Mouse (Mus musculus): ENCODE results near the gene Kcnj16. TPM values are rescaled to one million over a fixed set of nuclear protein-coding genes. Genes with fewer than 3 reads are reported as not detected.

Kcnj16 gene
- polyA plus RNA-seq, 1 experiment from 2014 or later, result 1.8 TPM

- Histone ChIP-seq H3K9me3 (replicated peaks; ENCODE audit: control insufficient read depth, low read length, poor library complexity, severe bottlenecking) (no peaks in the 10 kb centered on the region), H3K4me3 (ENCODE audit: low read depth, low read length) (no peak overlapping the region), H3K9ac (ENCODE audit: low read depth, low read length) (no peak overlapping the region), H3K27ac (ENCODE audit: low read length) (no peak overlapping the region), H3K36me3 (ENCODE audit: control insufficient read depth, insufficient read depth, low read length) (no peaks in the 10 kb centered on the region), H3K4me1 (ENCODE audit: control insufficient read depth, insufficient read depth, low read length) (no peaks in the 10 kb centered on the region), H3K4me2 (ENCODE audit: low read length) (no peak overlapping the region), H3K27me3 (ENCODE audit: control insufficient read depth, insufficient read depth, low read depth, low read length) (no peaks in the 10 kb centered on the region)
- 54% methylated on average over 5 of the region's 5 CpGs for WGBS
- no peak for ATAC-seq
Observed at GRCm38 (mm10) chr11:111042175-111042574, 74.3 kb downstream of the Kcnj16 start.

DNA sequence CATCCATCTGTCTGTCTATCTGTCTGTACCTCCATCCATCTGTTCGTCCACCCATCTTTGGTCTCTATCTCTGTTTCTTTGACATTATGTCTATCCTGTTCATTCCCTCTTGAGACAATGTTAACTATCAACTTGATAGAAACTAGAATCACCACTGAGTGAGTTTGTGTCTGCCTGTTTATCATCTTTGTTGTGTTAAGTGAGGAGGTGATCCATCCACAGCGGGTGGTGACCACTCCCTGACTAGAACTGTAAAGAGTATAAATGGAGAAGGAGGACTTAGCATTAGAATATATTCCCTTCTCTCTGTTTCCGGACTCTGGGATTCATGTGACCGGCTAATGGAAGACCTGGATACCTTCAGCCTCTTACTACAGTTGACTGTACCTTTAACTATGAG is 75.5 kb downstream of the Kcnj16 start:
- Histone ChIP-seq H3K4me3 (ENCODE audit: low read depth, low read length) (no peak overlapping the region), H3K9ac (ENCODE audit: low read depth, low read length) (no peak overlapping the region), H3K4me2 (ENCODE audit: low read length) (no peak overlapping the region), H3K27me3 (ENCODE audit: control insufficient read depth, insufficient read depth, low read depth, low read length) (no peaks in the 10 kb centered on the region), H3K9me3 (replicated peaks; ENCODE audit: control insufficient read depth, low read length, poor library complexity, severe bottlenecking) (no peaks in the 10 kb centered on the region), H3K27ac (ENCODE audit: low read length) (no peak overlapping the region), H3K4me1 (ENCODE audit: control insufficient read depth, insufficient read depth, low read length) (no peaks in the 10 kb centered on the region), H3K36me3 (ENCODE audit: control insufficient read depth, insufficient read depth, low read length) (no peaks in the 10 kb centered on the region)
- ATAC-seq, result no peak
- WGBS, result 87% methylated on average over 4 of the region's 4 CpGs

- no peaks in the 10 kb centered on the region for H3K9me3 ChIP-seq (replicated peaks; ENCODE audit: control insufficient read depth, low read length, poor library complexity, severe bottlenecking)
- WGBS, result 91% methylated on average over 3 of the region's 3 CpGs
- no peak overlapping the region for H3K27ac ChIP-seq (ENCODE audit: low read length)
- no peaks in the 10 kb centered on the region for H3K27me3 ChIP-seq (ENCODE audit: control insufficient read depth, insufficient read depth, low read depth, low read length)
- ATAC-seq, result no peak
- no peak overlapping the region for H3K4me3 ChIP-seq (ENCODE audit: low read depth, low read length)
- no peaks in the 10 kb centered on the region for H3K4me1 ChIP-seq (ENCODE audit: control insufficient read depth, insufficient read depth, low read length)
- no peak overlapping the region for H3K4me2 ChIP-seq (ENCODE audit: low read length)
- no peaks in the 10 kb centered on the region for H3K36me3 ChIP-seq (ENCODE audit: control insufficient read depth, insufficient read depth, low read length)
- H3K9ac ChIP-seq (ENCODE audit: low read depth, low read length), result no peak overlapping the region
Observed at GRCm38 (mm10) chr11:111054252-111054651, 86.4 kb downstream of the Kcnj16 start.

DNA sequence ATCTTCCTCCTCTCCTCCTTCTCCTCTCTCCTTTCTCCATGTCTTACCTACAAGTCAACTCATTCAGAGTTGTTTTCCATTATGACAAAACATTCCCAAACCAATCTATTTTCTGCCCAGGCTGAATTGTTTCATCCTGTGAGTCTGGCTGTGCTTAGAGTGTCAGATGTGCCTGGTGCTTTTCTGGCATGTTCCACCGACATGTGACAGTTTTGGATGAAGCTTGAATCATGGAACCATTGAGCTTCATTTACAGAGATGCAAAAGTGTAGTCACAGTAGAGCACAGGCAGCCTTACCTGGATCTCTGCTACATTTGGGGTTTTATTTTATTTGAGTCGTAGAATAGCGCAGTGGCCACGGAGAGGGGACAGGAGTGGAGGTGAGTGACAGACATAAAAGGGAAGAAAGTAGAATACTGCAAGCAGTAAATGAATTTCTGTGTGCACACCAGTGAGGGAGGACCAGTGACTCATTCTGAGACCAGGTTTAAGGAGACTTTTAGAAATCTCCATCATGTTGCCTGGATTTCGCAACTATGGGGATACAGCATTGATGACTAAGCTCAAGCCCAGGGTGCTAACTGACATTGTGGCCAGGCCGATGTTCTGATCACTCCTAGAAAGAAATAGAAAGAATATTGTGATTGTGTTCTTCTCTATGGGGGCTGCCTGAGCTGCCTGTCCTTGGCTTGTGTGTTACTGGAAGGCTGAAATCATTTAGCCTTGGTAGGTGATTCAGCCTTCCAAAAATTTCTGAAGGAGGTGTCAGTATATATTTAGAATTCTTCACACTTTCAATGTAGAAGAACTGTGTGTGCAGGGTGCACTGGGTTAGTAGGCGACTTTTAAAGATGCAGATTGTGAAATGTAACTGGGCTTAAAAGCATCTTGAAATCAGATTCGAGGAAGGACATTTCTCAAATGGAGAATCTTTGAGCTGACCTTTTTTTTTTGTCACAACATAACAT is 87.3 kb downstream of the Kcnj16 start:
- 90% methylated on average over 8 of the region's 8 CpGs for WGBS
- Histone ChIP-seq H3K27me3 (ENCODE audit: control insufficient read depth, insufficient read depth, low read depth, low read length) (no peaks in the 10 kb centered on the region), H3K4me2 (ENCODE audit: low read length) (no peak overlapping the region), H3K4me3 (ENCODE audit: low read depth, low read length) (no peak overlapping the region), H3K9me3 (replicated peaks; ENCODE audit: control insufficient read depth, low read length, poor library complexity, severe bottlenecking) (no peaks in the 10 kb centered on the region), H3K4me1 (ENCODE audit: control insufficient read depth, insufficient read depth, low read length) (no peaks in the 10 kb centered on the region), H3K9ac (ENCODE audit: low read depth, low read length) (no peak overlapping the region), H3K36me3 (ENCODE audit: control insufficient read depth, insufficient read depth, low read length) (no peaks in the 10 kb centered on the region), H3K27ac (ENCODE audit: low read length) (no peak overlapping the region)
- no peak for ATAC-seq

DNA sequence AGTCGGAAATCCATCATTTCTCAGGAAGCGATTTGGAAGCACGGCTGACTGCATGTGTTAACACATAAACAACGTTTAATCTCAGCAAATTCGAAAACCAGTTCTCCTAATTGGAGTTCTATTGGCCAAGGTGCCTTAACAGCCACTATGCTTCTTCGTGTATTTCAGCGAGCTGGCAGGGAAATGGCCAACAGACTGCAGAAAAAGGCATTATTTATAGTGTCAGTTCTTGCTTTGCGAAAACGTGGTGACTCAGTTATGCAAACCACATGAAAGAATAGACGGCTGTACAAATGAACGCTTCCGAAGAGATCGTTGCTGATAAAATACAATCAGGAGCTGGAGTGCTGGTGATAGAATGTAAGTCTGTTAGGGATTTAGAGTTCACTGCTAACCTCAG is 88.2 kb downstream of the Kcnj16 start:
- Histone ChIP-seq H3K4me3 (ENCODE audit: low read depth, low read length) (no peak overlapping the region), H3K9me3 (replicated peaks; ENCODE audit: control insufficient read depth, low read length, poor library complexity, severe bottlenecking) (no peaks in the 10 kb centered on the region), H3K4me2 (ENCODE audit: low read length) (no peak overlapping the region), H3K4me1 (ENCODE audit: control insufficient read depth, insufficient read depth, low read length) (no peaks in the 10 kb centered on the region), H3K9ac (ENCODE audit: low read depth, low read length) (no peak overlapping the region), H3K27ac (ENCODE audit: low read length) (no peak overlapping the region), H3K36me3 (ENCODE audit: control insufficient read depth, insufficient read depth, low read length) (no peaks in the 10 kb centered on the region), H3K27me3 (ENCODE audit: control insufficient read depth, insufficient read depth, low read depth, low read length) (no peaks in the 10 kb centered on the region)
- no peak for ATAC-seq
- WGBS, result 80% methylated on average over 13 of the region's 13 CpGs

DNA sequence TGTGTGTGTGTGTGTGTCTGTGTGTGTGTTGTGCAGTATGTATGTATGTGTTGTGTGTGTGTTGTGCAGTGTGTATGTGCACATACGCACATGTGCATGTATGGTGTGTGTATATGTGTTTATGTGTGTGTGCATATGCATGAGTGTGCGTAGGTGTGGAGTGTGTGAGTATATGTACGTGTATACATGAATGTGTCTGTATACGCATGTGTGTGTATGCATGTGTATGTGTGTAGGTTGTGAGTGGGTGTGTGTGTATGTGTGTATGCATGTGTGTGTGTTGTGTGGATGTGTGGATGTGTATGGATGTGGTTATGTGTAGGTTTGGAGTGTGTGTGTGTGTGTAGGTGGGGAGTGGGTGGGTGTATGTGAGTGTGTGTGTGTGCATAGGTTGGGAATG is 89.6 kb downstream of the Kcnj16 start:
- Histone ChIP-seq H3K4me1 (ENCODE audit: control insufficient read depth, insufficient read depth, low read length) (no peaks in the 10 kb centered on the region), H3K4me3 (ENCODE audit: low read depth, low read length) (no peak overlapping the region), H3K36me3 (ENCODE audit: control insufficient read depth, insufficient read depth, low read length) (no peaks in the 10 kb centered on the region), H3K9me3 (replicated peaks; ENCODE audit: control insufficient read depth, low read length, poor library complexity, severe bottlenecking) (no peaks in the 10 kb centered on the region), H3K27me3 (ENCODE audit: control insufficient read depth, insufficient read depth, low read depth, low read length) (no peaks in the 10 kb centered on the region), H3K27ac (ENCODE audit: low read length) (no peak overlapping the region), H3K9ac (ENCODE audit: low read depth, low read length) (no peak overlapping the region), H3K4me2 (ENCODE audit: low read length) (no peak overlapping the region)
- 97% methylated on average over 4 of the region's 4 CpGs for whole genome bisulfite sequencing
- ATAC-seq, result no peak

- Histone ChIP-seq H3K27ac (ENCODE audit: low read length) (no peak overlapping the region), H3K9ac (ENCODE audit: low read depth, low read length) (no peak overlapping the region), H3K4me2 (ENCODE audit: low read length) (no peak overlapping the region), H3K4me3 (ENCODE audit: low read depth, low read length) (no peak overlapping the region), H3K27me3 (ENCODE audit: control insufficient read depth, insufficient read depth, low read depth, low read length) (no peaks in the 10 kb centered on the region), H3K4me1 (ENCODE audit: control insufficient read depth, insufficient read depth, low read length) (no peaks in the 10 kb centered on the region; the same call in 1 of the 2 replicates), H3K36me3 (ENCODE audit: control insufficient read depth, insufficient read depth, low read length) (no peaks in the 10 kb centered on the region), H3K9me3 (replicated peaks; ENCODE audit: control insufficient read depth, low read length, poor library complexity, severe bottlenecking) (no peaks in the 10 kb centered on the region)
- no peak for ATAC-seq
Observed at GRCm38 (mm10) chr11:111059440-111059839, 91.6 kb downstream of the Kcnj16 start.

DNA sequence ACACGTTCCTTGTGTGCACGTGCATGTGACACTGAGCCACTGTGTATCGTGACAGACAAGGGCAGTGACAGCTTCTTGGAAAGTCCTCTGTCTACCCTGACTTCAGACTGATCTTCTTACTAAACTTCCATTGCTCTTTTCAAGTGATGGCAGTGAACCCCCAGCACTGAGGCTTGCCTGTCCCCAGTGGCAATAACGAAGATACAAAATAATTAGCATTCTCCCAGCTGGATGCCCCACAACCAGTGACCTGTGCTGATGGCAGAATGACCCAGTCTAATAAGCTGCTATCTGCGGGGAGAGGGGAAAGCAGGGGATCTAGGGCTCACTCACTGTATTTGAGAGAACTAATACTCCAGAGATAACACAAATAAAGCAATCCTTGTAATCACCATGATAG is 92.4 kb downstream of the Kcnj16 start:
- Histone ChIP-seq H3K9me3 (replicated peaks; ENCODE audit: control insufficient read depth, low read length, poor library complexity, severe bottlenecking) (no peaks in the 10 kb centered on the region), H3K4me1 (ENCODE audit: control insufficient read depth, insufficient read depth, low read length) (no peaks in the 10 kb centered on the region; the same call in 1 of the 2 replicates), H3K27ac (ENCODE audit: low read length) (no peak overlapping the region), H3K4me3 (ENCODE audit: low read depth, low read length) (no peak overlapping the region), H3K36me3 (ENCODE audit: control insufficient read depth, insufficient read depth, low read length) (no peaks in the 10 kb centered on the region), H3K27me3 (ENCODE audit: control insufficient read depth, insufficient read depth, low read depth, low read length) (no peaks in the 10 kb centered on the region), H3K9ac (ENCODE audit: low read depth, low read length) (no peak overlapping the region), H3K4me2 (ENCODE audit: low read length) (no peak overlapping the region)
- ATAC-seq, result no peak
- 22% methylated on average over 5 of the region's 5 CpGs for WGBS

GRCm38 (mm10) chr11:111064751-111065527 is 97.1 kb downstream of the Kcnj16 start:
- H3K27ac ChIP-seq (ENCODE audit: low read length), result peak overlapping the region; percentile 62
- H3K27me3 ChIP-seq (ENCODE audit: control insufficient read depth, insufficient read depth, low read depth, low read length), result no peaks in the 10 kb centered on the region
- H3K9ac ChIP-seq (ENCODE audit: low read depth, low read length), result peak overlapping the region; percentile 57
- ATAC-seq, result peak; percentile 64
- H3K4me2 ChIP-seq (ENCODE audit: low read length), result peak overlapping the region; percentile 84
- no peaks in the 10 kb centered on the region; the same call in 1 of the 2 replicates for H3K4me1 ChIP-seq (ENCODE audit: control insufficient read depth, insufficient read depth, low read length)
- H3K36me3 ChIP-seq (ENCODE audit: control insufficient read depth, insufficient read depth, low read length), result no peaks in the 10 kb centered on the region
- H3K9me3 ChIP-seq (replicated peaks; ENCODE audit: control insufficient read depth, low read length, poor library complexity, severe bottlenecking), result no peaks in the 10 kb centered on the region
- H3K4me3 ChIP-seq (ENCODE audit: low read depth, low read length), result peak overlapping the region; percentile 72
- WGBS, result under 1% methylated on average over 25 of the region's 25 CpGs

Data from midbrain, embryonic 16.5 days (tissue).